Mouse (Mus musculus) neural tube, embryonic 11.5 days (tissue): Measurements from ENCODE around the gene Zfp282. TPM values are rescaled to one million over a fixed set of nuclear protein-coding genes. Genes with fewer than 3 reads are reported as not detected.

Experiments used
- ATAC-seq: fragments of 200-750 bp; cut with Nextera tagmentation; 2 replicates; pipeline ENCODE4 v1.8.0; 2017; ENCODE audit warnings: moderate number of reproducible peaks, mild to moderate bottlenecking, moderate TSS enrichment, moderate library complexity; ENCODE audit not compliant: insufficient read depth, low FRiP score, low TSS enrichment
- DNase-seq: peaks from one replicate; pipeline ENCODE4 v3.0.0-alpha.2; 2015; ENCODE audit warnings: low spot score
- H3K27ac ChIP-seq: fragments of 300-500 bp; sonication (generic); 2 replicates; pipeline ENCODE4 v1.5.1; 2014; ENCODE audit warnings: low read depth, mild to moderate bottlenecking, low read length
- H3K27me3 ChIP-seq: fragments of 300-500 bp; sonication (generic); 2 replicates; pipeline ENCODE4 v1.6.1; 2014; ENCODE audit warnings: mild to moderate bottlenecking, low read length, mixed read lengths; ENCODE audit not compliant: control insufficient read depth, insufficient read depth
- H3K36me3 ChIP-seq: fragments of 300-500 bp; sonication (generic); 2 replicates; pipeline ENCODE4 v1.6.1; 2014; ENCODE audit warnings: mild to moderate bottlenecking, low read length, moderate library complexity, mixed read lengths; ENCODE audit not compliant: control insufficient read depth, insufficient read depth
- H3K4me1 ChIP-seq: fragments of 300-500 bp; sonication (generic); 2 replicates; pipeline ENCODE4 v1.6.1; 2014; ENCODE audit warnings: low read length, mixed read lengths; ENCODE audit not compliant: control insufficient read depth, insufficient read depth
- H3K4me2 ChIP-seq: fragments of 300-500 bp; sonication (generic); 2 replicates; pipeline ENCODE4 v1.6.1; 2014; ENCODE audit warnings: low read depth, mild to moderate bottlenecking, moderate library complexity
- H3K4me3 ChIP-seq: fragments of 300-500 bp; sonication (generic); 2 replicates; pipeline ENCODE4 v1.5.1; 2014; ENCODE audit warnings: low read depth, low read length
- H3K9ac ChIP-seq: fragments of 300-500 bp; sonication (generic); 2 replicates; pipeline ENCODE4 v1.6.1; 2014; ENCODE audit warnings: mild to moderate bottlenecking, low read length
- H3K9me3 ChIP-seq: fragments of 300-500 bp; sonication (generic); 2 replicates; pipeline ENCODE4 v1.6.1; 2016; ENCODE audit warnings: low read length; ENCODE audit not compliant: control insufficient read depth
- WGBS: fragments of 180-500 bp; shearing (Covaris S2); extraction: QIAGEN DNeasy Blood & Tissue Kit; methylation state at CpG from one replicate; pipeline ENCODE4 v1.1.7; 2014; 5-methylcytosine and 5-hydroxymethylcytosine counted together
- polyA plus RNA-seq: library from polyadenylated mRNA; unstranded; fragments of >200 nt; fragmentation: Nextera tagmentation; extraction: Ambion mirVana; gene quantifications from 2 replicates; pipeline ENCODE4 v1.2.1, GENCODE M21; 2014

Zfp282 gene
- polyA plus RNA-seq, 1 experiment from 2014 or later = 15.5 TPM

- 45% methylated on average over 3 of the region's 3 CpGs for WGBS
- H3K4me2 ChIP-seq = peak overlapping the region; percentile 84
- H3K4me1 ChIP-seq = peaks cover 8% of the 10 kb centered on the region
- H3K36me3 ChIP-seq = peaks cover 2% of the 10 kb centered on the region; the same call in 1 of the 2 replicates
- H3K27ac ChIP-seq = no peak overlapping the region
- H3K4me3 ChIP-seq = peak overlapping the region; percentile 74
- no peaks in the 10 kb centered on the region for H3K27me3 ChIP-seq
- H3K9ac ChIP-seq = peak overlapping the region; percentile 94
- no peak for ATAC-seq
- DNase-seq = no peak
- H3K9me3 ChIP-seq = no peaks in the 10 kb centered on the region; the same call in 1 of the 2 replicates
Measured at GRCm38 (mm10) chr6:47878593-47878992, 1.6 kb downstream of the Zfp282 start.

- H3K4me2 ChIP-seq = peak overlapping the region; percentile 84
- no peaks in the 10 kb centered on the region; the same call in 1 of the 2 replicates for H3K9me3 ChIP-seq
- DNase-seq = no peak
- H3K27ac ChIP-seq = no peak overlapping the region
- ATAC-seq = no peak
- peak overlapping the region; percentile 74; the same call in 1 of the 2 replicates for H3K4me3 ChIP-seq
- peaks cover 8% of the 10 kb centered on the region for H3K4me1 ChIP-seq
- H3K9ac ChIP-seq = peak overlapping the region; percentile 94; the same call in 1 of the 2 replicates
- 72% methylated on average over 4 of the region's 4 CpGs for WGBS
- peaks cover 5% of the 10 kb centered on the region for H3K36me3 ChIP-seq
- no peaks in the 10 kb centered on the region for H3K27me3 ChIP-seq
Measured at GRCm38 (mm10) chr6:47879049-47879716, 2.2 kb downstream of the Zfp282 start.

- no peaks in the 10 kb centered on the region; the same call in 1 of the 2 replicates for H3K9me3 ChIP-seq
- no peaks in the 10 kb centered on the region for H3K27me3 ChIP-seq
- peaks cover 7% of the 10 kb centered on the region for H3K36me3 ChIP-seq
- no peak for DNase-seq
- 94% methylated on average over 10 of the region's 10 CpGs for WGBS
- H3K4me3 ChIP-seq = no peak overlapping the region
- H3K4me1 ChIP-seq = peaks cover 8% of the 10 kb centered on the region
- H3K27ac ChIP-seq = no peak overlapping the region
- H3K9ac ChIP-seq = no peak overlapping the region
- H3K4me2 ChIP-seq = no peak overlapping the region
- ATAC-seq = no peak
Measured at GRCm38 (mm10) chr6:47880166-47880565, 3.2 kb downstream of the Zfp282 start.

- no peaks in the 10 kb centered on the region for H3K9me3 ChIP-seq
- H3K4me2 ChIP-seq = no peak overlapping the region
- no peaks in the 10 kb centered on the region for H3K27me3 ChIP-seq
- no peak overlapping the region for H3K4me3 ChIP-seq
- no peaks in the 10 kb centered on the region for H3K4me1 ChIP-seq
- peaks cover 24% of the 10 kb centered on the region for H3K36me3 ChIP-seq
- DNase-seq (no peak), ATAC-seq (no peak)
- no peak overlapping the region for H3K9ac ChIP-seq
- WGBS = 91% methylated on average over 8 of the region's 8 CpGs
- no peak overlapping the region for H3K27ac ChIP-seq
Measured at GRCm38 (mm10) chr6:47888812-47889383, 11.9 kb downstream of the Zfp282 start.

GRCm38 (mm10) chr6:47899416-47899815, 22.4 kb downstream of the Zfp282 start:
- Histone ChIP-seq H3K27me3 (peaks cover 8% of the 10 kb centered on the region; the same call in 1 of the 2 replicates), H3K36me3 (peaks cover 17% of the 10 kb centered on the region), H3K9ac (no peak overlapping the region), H3K4me3 (no peak overlapping the region), H3K27ac (no peak overlapping the region), H3K4me1 (no peaks in the 10 kb centered on the region), H3K9me3 (no peaks in the 10 kb centered on the region), H3K4me2 (no peak overlapping the region)
- ATAC-seq (no peak), DNase-seq (no peak)
- WGBS = 95% methylated on average over 6 of the region's 6 CpGs

GRCm38 (mm10) chr6:47903587-47903986, 26.6 kb downstream of the Zfp282 start:
- H3K4me3 ChIP-seq = no peak overlapping the region

GRCm38 (mm10) chr6:47904361-47904760, 27.4 kb downstream of the Zfp282 start:
- H3K9me3 ChIP-seq = no peaks in the 10 kb centered on the region
- 24% methylated on average over 19 of the region's 19 CpGs for WGBS
- H3K27ac ChIP-seq = no peak overlapping the region
- no peaks in the 10 kb centered on the region for H3K4me1 ChIP-seq
- peaks cover 10% of the 10 kb centered on the region; the same call in 1 of the 2 replicates for H3K27me3 ChIP-seq
- no peak overlapping the region for H3K4me3 ChIP-seq
- H3K36me3 ChIP-seq = peaks cover 26% of the 10 kb centered on the region
- ATAC-seq (no peak), DNase-seq (no peak)
- no peak overlapping the region for H3K4me2 ChIP-seq
- no peak overlapping the region for H3K9ac ChIP-seq

More at GRCm38 (mm10) chr6:47903587-47903986, 26.6 kb downstream of the Zfp282 start:
- H3K27ac ChIP-seq = no peak overlapping the region
- H3K9me3 ChIP-seq = no peaks in the 10 kb centered on the region
- 83% methylated on average over 4 of the region's 4 CpGs for WGBS
- no peak overlapping the region for H3K9ac ChIP-seq
- DNase-seq = no peak
- no peaks in the 10 kb centered on the region for H3K4me1 ChIP-seq
- H3K4me2 ChIP-seq = no peak overlapping the region
- peaks cover 30% of the 10 kb centered on the region for H3K36me3 ChIP-seq
- peaks cover 10% of the 10 kb centered on the region; the same call in 1 of the 2 replicates for H3K27me3 ChIP-seq
- no peak for ATAC-seq

- ATAC-seq (no peak), DNase-seq (no peak)
- Histone ChIP-seq H3K27ac (no peak overlapping the region), H3K4me3 (no peak overlapping the region), H3K27me3 (peaks cover 10% of the 10 kb centered on the region; the same call in 1 of the 2 replicates), H3K4me1 (no peaks in the 10 kb centered on the region), H3K9ac (no peak overlapping the region), H3K9me3 (no peaks in the 10 kb centered on the region), H3K4me2 (no peak overlapping the region), H3K36me3 (peaks cover 26% of the 10 kb centered on the region)
- WGBS = 43% methylated on average over 44 of the region's 44 CpGs
Measured at GRCm38 (mm10) chr6:47904917-47905695, 28.1 kb downstream of the Zfp282 start.
